Mouse (Mus musculus): ENCODE measurements around the gene Scarf1. TPM values are rescaled to one million over a fixed set of nuclear protein-coding genes. Genes with fewer than 3 reads are reported as not detected.

The Scarf1 gene
- polyA plus RNA-seq, 1 experiment from 2014 or later, result 4.4 TPM

- Histone ChIP-seq H3K4me2 (ENCODE audit: low read depth) (no peak overlapping the region), H3K27me3 (ENCODE audit: control insufficient read depth, insufficient read depth, low read length) (no peaks in the 10 kb centered on the region), H3K27ac (ENCODE audit: low read depth, low read length) (no peak overlapping the region), H3K4me1 (ENCODE audit: control insufficient read depth, insufficient read depth, low read length) (peaks cover 11% of the 10 kb centered on the region), H3K4me3 (ENCODE audit: low read depth, low read length) (no peak overlapping the region), H3K9me3 (ENCODE audit: control insufficient read depth, low read length) (no peaks in the 10 kb centered on the region), H3K9ac (ENCODE audit: low read length) (no peak overlapping the region), H3K36me3 (ENCODE audit: control insufficient read depth, insufficient read depth, low read length) (no peaks in the 10 kb centered on the region; the same call in 1 of the 2 replicates)
- 85% methylated on average over 17 of the region's 17 CpGs for WGBS
- ATAC-seq (ENCODE audit: insufficient read depth, low FRiP score, low TSS enrichment) (no peak), DNase-seq (ENCODE audit: low spot score) (no peak)
These were observed 57.2 kb downstream of the Scarf1 start for GRCm38 (mm10) chr11:75570375-75571125.

GRCm38 (mm10) chr11:75571126-75571990 is 58.0 kb downstream of the Scarf1 start:
- no peak for DNase-seq (ENCODE audit: low spot score)
- no peak overlapping the region for H3K27ac ChIP-seq (ENCODE audit: low read depth, low read length)

GRCm38 (mm10) chr11:75572301-75572791 is 59.0 kb downstream of the Scarf1 start:
- no peak for DNase-seq (ENCODE audit: low spot score)
- H3K36me3 ChIP-seq (ENCODE audit: control insufficient read depth, insufficient read depth, low read length), result no peaks in the 10 kb centered on the region; the same call in 1 of the 2 replicates
- no peak overlapping the region for H3K4me3 ChIP-seq (ENCODE audit: low read depth, low read length)
- WGBS, result 4% methylated on average over 8 of the region's 10 CpGs
- H3K27ac ChIP-seq (ENCODE audit: low read depth, low read length), result no peak overlapping the region
- H3K9ac ChIP-seq (ENCODE audit: low read length), result peak overlapping the region; percentile 19; the same call in 1 of the 2 replicates
- H3K9me3 ChIP-seq (ENCODE audit: control insufficient read depth, low read length), result no peaks in the 10 kb centered on the region
- no peak overlapping the region for H3K4me2 ChIP-seq (ENCODE audit: low read depth)
- peaks cover 11% of the 10 kb centered on the region for H3K4me1 ChIP-seq (ENCODE audit: control insufficient read depth, insufficient read depth, low read length)
- no peaks in the 10 kb centered on the region for H3K27me3 ChIP-seq (ENCODE audit: control insufficient read depth, insufficient read depth, low read length)
- ATAC-seq (ENCODE audit: insufficient read depth, low FRiP score, low TSS enrichment), result no peak

More at GRCm38 (mm10) chr11:75571126-75571990, 58.0 kb downstream of the Scarf1 start:
- H3K9ac ChIP-seq (ENCODE audit: low read length), result no peak overlapping the region
- no peak for ATAC-seq (ENCODE audit: insufficient read depth, low FRiP score, low TSS enrichment)
- no peak overlapping the region for H3K4me3 ChIP-seq (ENCODE audit: low read depth, low read length)
- WGBS, result 75% methylated on average over 12 of the region's 14 CpGs
- no peak overlapping the region for H3K4me2 ChIP-seq (ENCODE audit: low read depth)
- H3K9me3 ChIP-seq (ENCODE audit: control insufficient read depth, low read length), result no peaks in the 10 kb centered on the region
- H3K27me3 ChIP-seq (ENCODE audit: control insufficient read depth, insufficient read depth, low read length), result no peaks in the 10 kb centered on the region
- H3K4me1 ChIP-seq (ENCODE audit: control insufficient read depth, insufficient read depth, low read length), result peaks cover 11% of the 10 kb centered on the region
- H3K36me3 ChIP-seq (ENCODE audit: control insufficient read depth, insufficient read depth, low read length), result no peaks in the 10 kb centered on the region; the same call in 1 of the 2 replicates

GRCm38 (mm10) chr11:75572854-75573650 is 59.7 kb downstream of the Scarf1 start:
- H3K4me1 ChIP-seq (ENCODE audit: control insufficient read depth, insufficient read depth, low read length), result peaks cover 11% of the 10 kb centered on the region
- H3K4me2 ChIP-seq (ENCODE audit: low read depth), result no peak overlapping the region
- no peaks in the 10 kb centered on the region for H3K9me3 ChIP-seq (ENCODE audit: control insufficient read depth, low read length)
- H3K36me3 ChIP-seq (ENCODE audit: control insufficient read depth, insufficient read depth, low read length), result no peaks in the 10 kb centered on the region; the same call in 1 of the 2 replicates
- H3K4me3 ChIP-seq (ENCODE audit: low read depth, low read length), result no peak overlapping the region
- DNase-seq (ENCODE audit: low spot score), result peak; percentile 92
- no peak overlapping the region; the same call in 1 of the 2 replicates for H3K27ac ChIP-seq (ENCODE audit: low read depth, low read length)
- H3K9ac ChIP-seq (ENCODE audit: low read length), result peak overlapping the region; percentile 16
- H3K27me3 ChIP-seq (ENCODE audit: control insufficient read depth, insufficient read depth, low read length), result no peaks in the 10 kb centered on the region
- ATAC-seq (ENCODE audit: insufficient read depth, low FRiP score, low TSS enrichment), result peak; percentile 76
- WGBS, result 8% methylated on average over 12 of the region's 12 CpGs

GRCm38 (mm10) chr11:75574378-75575123 is 61.2 kb downstream of the Scarf1 start:
- DNase-seq (ENCODE audit: low spot score) (peak; percentile 3), ATAC-seq (ENCODE audit: insufficient read depth, low FRiP score, low TSS enrichment) (no peak)
- Histone ChIP-seq H3K4me1 (ENCODE audit: control insufficient read depth, insufficient read depth, low read length) (peaks cover 11% of the 10 kb centered on the region), H3K36me3 (ENCODE audit: control insufficient read depth, insufficient read depth, low read length) (no peaks in the 10 kb centered on the region), H3K9ac (ENCODE audit: low read length) (no peak overlapping the region), H3K4me2 (ENCODE audit: low read depth) (no peak overlapping the region), H3K4me3 (ENCODE audit: low read depth, low read length) (no peak overlapping the region), H3K27ac (ENCODE audit: low read depth, low read length) (no peak overlapping the region), H3K27me3 (ENCODE audit: control insufficient read depth, insufficient read depth, low read length) (no peaks in the 10 kb centered on the region), H3K9me3 (ENCODE audit: control insufficient read depth, low read length) (no peaks in the 10 kb centered on the region)
- 79% methylated on average over 5 of the region's 5 CpGs for WGBS

- Histone ChIP-seq H3K4me3 (ENCODE audit: low read depth, low read length) (no peak overlapping the region), H3K9ac (ENCODE audit: low read length) (no peak overlapping the region), H3K36me3 (ENCODE audit: control insufficient read depth, insufficient read depth, low read length) (no peaks in the 10 kb centered on the region), H3K4me2 (ENCODE audit: low read depth) (no peak overlapping the region), H3K9me3 (ENCODE audit: control insufficient read depth, low read length) (no peaks in the 10 kb centered on the region), H3K4me1 (ENCODE audit: control insufficient read depth, insufficient read depth, low read length) (peaks cover 11% of the 10 kb centered on the region), H3K27ac (ENCODE audit: low read depth, low read length) (no peak overlapping the region), H3K27me3 (ENCODE audit: control insufficient read depth, insufficient read depth, low read length) (no peaks in the 10 kb centered on the region)
- DNase-seq (ENCODE audit: low spot score), result peak; percentile 4
- WGBS, result 81% methylated on average over 9 of the region's 9 CpGs
- ATAC-seq (ENCODE audit: insufficient read depth, low FRiP score, low TSS enrichment), result no peak
These were observed 62.3 kb downstream of the Scarf1 start for GRCm38 (mm10) chr11:75575560-75576123.
